Mouse (Mus musculus) B cell, adult 2 months (primary cell): ENCODE data around the gene Eya2.

Experiments used
- DNase-seq, 2 experiments: peaks; one replicate each; pipeline ENCODE4 v3.0.0; 2022

Eya2 gene

DNA sequence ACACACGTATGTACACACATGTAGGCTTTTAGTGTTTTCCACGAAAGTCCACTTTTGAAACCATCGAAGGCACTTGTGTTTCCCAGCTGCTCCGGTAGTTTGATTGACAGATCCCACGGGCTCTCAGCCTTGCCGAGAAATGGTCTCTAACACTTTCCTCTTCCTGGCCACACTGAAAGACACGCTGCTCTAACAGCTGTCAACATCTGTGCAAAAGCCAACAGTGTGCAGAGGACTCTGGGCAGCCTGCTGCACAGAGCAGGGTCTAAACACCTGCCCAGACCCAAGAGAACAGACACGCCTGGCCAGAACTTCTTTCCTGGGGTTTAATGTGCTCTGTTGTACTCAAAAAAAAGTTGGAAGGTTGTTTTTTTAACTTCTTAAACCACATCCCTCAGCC is 124.5 kb downstream of the Eya2 start:
- no peak for DNase-seq

DNA sequence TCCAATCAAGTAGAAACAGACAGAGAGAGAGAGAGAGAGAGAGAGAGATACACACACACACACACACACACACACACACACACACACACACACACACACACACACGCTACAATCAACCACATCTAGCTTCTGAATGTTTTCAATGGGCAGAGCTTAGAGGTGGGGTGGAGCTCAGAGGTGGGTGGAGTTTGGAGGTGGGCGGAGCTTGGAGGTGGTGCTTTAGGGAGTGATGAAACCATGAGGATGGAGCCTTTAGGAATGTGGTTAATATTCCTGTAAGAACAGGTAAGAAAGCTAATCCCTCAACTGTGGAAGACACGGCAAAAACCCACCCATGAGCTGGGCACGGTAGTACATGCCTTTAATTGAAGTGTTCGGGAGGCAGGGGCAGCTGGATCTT is 127.1 kb downstream of the Eya2 start:
- no peak for DNase-seq

DNA sequence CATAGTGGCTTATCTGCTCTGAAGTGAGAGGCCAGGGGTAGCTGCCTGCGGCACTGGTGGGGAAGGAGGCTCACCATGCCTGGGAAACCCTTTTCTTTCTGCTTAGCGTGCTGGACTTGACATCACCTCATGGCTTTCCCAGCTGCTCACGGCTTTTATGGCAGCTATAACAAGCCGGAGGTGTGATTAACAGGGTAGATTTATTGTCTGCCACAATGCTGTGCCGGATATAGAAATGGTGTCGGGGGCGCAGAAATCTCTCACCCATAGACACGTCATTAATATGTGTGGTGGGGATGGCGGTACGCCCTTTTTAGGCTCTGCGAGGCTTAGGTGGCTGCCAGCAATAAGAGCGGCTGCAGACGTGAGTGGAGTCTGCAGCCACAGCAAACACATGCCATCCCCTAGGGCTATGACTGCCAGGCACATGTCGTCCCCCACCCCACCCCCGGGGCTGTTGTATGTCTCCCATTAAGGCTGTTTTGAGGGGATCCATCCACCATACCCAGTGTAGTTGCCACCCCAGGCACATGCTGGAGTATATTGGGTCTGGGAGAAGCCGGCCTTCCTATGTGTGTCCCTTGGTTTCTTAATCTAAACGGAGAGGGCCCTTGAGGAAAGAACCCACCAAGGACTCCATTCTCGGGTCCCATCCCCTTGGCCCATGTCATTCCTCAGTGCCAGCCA is 137.9 kb downstream of the Eya2 start:
- no peak for DNase-seq

DNA sequence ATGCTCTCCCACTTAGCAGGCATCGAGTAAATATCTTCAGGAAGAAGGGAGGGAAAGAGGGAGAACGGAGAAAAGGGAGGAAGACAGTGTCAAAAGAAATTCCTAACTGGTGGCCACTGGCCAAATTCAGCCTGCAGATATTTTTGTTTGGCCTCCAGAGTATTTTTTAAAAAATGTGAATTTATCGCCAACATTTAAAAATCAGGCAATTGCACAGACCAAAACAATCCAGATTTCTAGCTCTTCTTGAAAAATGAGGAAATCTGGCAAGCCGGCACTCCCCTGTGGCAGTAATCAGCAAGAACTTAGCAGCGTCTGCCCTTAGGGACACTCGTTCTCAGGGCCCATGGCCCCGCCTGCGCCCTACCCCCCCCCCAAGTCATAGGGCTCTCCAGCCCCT is 138.9 kb downstream of the Eya2 start:
- no peak for DNase-seq

DNA sequence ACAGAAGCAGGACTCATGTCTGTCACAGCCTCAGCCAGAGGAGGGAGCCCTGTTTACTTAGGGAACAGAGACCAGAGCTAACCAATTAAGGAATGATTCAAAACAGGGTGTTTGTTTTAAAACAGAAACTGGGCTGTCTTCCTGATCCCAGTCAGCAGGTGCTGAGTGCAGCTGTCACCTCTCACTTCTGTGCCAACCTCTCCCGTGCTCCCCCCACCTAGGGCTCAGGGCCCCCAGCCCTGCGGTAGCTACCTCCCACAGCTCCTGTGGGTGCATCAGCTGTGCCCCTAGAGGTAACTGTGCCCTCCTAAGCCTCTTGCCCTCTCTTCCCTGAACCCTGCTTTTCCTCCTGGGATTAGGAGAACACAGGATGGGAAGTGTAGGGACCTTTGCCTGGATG is 141.5 kb downstream of the Eya2 start:
- no peak for DNase-seq

DNA sequence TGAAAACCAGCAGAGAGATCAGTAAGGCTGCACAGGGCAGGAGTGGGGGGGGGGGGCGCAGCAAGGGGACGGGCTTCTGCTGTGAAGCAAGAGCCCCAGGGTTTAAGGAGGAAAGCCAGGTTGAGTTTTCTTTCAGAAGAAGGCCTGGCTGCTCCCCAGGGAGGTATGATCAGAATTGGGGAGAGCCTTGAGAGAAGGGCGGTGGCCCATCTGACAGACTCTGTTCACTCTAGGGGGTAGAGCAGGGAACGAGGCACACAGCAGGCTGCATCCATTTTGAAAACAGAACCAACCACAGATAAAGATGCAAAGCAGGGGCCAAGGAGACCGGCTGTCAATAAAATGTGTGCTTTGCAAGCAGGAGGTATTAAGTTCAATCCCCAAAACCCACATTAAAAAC is 145.5 kb downstream of the Eya2 start:
- no peak for DNase-seq

DNA sequence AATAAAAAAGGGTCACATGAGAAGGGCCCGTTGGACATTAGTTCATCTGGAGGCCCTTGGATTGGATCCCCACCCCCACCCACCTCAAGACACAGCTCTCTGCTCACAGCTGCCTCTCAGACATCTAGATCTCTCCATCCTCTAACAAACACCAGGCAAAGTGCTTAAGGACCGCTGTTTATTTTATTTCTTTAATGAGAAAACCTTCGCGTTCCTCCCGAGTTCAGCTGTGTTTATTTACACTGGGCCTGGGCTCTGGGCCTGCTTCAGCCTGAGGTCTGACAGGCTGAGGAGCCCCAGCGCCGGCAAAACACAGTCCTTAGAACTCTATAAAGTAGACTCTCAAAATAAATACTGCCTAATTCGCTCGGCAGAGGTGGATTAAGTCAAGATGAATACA is 146.2 kb downstream of the Eya2 start:
- no peak for DNase-seq

DNA sequence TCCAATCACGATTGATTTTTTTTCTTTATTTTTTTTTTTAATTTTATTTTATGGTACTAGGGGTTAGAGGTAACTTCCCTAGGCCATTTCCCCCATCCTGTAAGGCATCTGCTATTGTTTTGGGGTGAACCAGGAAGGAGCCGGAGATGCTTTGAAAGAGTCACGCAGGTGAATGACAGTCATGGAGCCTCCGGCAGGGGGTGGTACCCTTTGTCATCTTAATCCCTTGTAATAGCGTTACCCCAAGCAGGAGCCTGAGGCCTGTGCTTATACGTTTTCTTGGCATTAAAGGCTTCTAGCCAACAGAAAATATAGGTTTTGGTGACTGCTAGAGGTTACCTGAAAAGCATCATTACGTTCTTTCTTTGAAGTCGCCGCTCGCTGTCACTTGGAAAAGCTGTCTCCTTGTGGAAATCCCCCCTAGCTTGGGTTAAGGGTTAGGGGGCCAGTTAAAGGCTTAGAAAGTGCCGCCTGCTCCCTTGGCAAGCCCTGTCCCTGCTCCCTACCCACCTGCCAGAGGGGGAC is 146.8 kb downstream of the Eya2 start:
- no peak for DNase-seq

DNA sequence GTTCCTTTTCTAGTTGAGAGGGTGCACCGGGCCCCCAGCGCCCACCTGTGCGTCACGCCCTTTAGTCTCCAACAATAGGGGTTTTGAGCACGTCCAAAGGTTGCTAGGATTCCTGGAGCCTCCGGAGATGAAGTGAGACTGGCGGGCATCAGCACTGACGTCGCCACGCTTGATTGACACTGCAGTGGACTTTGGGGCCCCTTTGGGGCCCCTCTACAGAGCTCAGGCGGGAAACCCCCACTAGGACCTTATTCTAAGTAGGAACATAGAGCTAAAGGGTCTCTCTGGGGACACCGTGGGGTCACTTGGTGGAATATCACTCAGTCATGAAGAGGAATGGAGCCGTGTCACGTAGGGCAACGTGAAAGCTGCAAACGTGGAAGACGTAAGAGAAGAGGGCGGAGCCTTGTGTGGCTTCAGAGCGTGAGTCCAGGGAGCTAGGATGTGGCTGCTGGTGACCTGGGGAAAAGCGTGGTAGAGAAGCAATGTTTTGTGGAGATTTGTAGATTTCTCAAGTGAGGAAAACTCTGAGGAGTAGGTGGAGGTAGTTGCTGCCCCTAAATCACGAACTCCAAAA is 147.5 kb downstream of the Eya2 start:
- DNase-seq = no peak

DNA sequence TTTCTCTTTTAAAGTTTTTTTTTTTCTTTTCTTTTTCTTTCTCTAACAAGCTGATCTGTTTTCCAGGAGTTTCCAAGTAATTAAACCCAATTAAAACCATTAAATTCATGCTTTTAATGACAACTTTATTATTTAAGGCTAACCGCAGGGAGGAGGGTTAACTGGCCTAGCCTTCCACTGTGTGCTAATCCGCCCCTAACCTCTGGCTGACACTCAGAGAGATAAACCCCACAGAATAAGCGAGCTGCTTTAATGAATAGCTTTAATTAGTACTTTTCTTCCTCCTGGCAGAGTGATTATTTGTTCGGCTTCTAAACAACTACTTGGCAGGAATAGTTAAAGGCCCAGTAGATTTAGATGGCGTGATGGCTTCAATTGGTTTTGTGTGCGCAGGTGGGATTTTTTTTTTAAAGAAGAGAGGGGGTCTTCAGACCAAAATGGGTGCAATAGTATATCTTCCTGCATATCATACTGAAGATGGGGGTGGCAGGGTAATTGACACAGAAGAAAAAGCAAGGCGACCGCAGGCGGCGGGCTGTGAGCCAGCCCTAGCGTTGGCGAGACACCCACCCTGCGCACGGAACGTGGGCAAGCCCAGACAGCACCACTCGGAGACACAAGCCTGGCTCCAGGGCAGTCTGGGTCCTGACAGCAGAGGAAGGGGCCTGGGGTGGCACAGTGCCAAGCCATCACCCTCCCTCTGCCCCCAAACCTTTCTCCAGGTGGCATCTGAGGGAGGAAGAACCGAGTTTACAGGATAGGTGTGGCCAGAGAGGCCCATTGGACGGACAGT is 150.7 kb downstream of the Eya2 start:
- DNase-seq = no peak

DNA sequence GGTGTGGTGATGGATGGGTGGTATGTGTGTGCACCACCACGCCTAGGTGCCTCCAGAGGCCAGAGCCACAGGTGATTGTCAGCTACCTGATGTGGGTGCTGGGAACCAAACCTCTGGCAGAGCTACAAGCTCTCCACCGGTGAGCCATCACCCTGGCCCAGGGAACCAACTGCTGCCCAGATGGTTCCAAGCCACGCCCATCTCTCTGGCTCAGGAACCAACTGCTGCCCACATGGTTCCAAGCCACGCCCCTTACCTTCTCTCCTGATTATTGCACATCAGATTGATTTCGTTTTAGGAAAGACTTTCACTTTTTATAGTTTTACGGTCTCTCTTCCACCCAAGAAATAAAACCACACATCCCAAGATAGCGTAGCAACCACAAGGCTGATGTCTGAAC is 153.1 kb downstream of the Eya2 start:
- no peak for DNase-seq

DNA sequence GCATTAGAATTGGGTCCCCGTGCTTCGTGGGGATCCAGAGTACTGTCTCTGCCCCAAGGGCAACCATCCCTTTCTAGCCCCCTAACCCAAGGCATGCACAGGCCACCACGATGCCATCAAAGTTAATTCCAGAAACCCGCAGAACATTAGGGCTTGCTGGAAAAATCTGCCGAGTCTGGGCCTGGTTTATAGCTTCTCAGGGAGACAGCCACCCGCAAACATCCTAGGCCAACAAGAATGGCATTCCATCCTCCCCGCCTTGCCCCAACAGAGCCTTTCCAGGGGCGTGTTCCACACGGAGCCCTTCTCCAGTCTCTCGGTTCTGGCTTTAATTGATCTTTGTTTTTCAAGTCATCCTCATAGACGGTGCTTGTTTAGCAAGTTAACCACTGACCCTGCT is 153.6 kb downstream of the Eya2 start:
- DNase-seq = no peak

DNA sequence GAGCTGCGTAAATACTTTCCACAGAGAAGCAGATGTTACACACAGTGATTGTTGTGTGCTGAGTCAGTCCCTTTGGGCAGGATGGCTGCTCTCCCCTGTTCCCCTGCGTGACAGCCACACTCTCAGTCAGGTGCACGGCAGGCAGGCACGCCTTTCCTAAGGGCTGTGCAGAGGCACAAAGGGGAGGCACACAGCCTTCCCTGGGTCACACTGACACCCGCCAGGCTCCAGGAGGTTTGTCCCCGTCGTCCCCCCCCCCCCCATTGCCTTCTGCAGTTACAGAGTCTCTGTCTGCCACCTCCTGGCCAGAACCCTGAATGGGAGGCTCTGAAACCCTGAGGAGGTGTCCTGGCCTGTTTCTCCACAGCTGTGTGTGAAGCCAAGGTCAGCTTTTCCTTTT is 156.2 kb downstream of the Eya2 start:
- DNase-seq = no peak

DNA sequence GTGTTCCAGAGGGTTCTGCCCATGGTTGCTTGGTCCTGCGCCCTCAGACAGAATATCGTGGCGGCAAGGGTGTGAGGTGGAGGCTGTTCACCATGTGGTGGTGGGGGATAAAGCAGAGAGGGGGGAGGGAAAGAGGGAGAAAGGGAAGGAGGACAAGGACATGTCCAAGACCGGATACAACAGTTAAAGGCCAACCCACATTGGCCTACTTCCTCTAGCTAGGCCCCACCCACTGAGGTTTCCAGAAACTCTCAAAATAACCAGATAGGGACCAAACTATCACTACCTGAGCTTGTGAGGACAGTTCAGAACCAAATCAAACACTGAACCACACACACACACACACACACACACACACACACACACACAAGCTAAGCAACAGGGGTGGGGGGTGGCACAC is 157.9 kb downstream of the Eya2 start:
- DNase-seq = no peak

DNA sequence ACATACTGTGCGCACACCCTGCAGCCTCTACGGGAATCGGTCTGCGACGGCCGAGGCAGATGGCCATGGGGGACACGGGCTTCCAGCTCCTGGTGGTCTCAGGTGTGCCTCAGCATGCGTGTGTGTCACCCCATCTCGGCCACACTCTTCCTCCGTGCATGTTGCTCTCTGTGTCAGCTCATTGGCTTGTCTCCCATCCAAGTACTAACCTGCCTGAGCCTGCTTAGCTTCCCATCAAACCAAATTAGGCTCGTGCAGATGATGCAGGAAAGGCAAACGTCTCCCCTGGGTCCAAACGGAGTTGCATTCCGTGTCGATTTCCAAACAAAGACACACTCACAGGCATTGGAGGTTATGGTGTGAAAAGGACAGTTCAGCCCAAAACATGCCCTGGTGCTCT is 163.0 kb downstream of the Eya2 start:
- DNase-seq = no peak

DNA sequence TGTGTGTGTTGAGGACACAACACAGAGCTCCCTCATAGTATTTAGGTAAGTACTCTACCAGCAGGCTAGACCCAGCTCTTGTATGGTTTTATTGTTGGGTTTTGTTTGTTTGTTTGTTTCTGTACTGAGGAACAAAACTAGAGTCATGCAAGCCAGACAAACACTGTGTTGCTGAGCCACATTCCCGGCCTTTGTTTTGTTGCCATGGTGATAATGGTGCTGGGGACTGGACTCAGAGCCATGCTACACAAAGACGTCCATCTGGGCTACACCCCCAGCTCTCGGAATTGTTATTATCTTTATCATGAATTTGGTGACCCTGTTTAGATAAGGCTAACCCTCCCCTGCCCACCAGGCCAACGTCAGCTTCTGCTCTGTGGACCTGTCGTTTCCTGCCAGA is 163.7 kb downstream of the Eya2 start:
- no peak for DNase-seq

DNA sequence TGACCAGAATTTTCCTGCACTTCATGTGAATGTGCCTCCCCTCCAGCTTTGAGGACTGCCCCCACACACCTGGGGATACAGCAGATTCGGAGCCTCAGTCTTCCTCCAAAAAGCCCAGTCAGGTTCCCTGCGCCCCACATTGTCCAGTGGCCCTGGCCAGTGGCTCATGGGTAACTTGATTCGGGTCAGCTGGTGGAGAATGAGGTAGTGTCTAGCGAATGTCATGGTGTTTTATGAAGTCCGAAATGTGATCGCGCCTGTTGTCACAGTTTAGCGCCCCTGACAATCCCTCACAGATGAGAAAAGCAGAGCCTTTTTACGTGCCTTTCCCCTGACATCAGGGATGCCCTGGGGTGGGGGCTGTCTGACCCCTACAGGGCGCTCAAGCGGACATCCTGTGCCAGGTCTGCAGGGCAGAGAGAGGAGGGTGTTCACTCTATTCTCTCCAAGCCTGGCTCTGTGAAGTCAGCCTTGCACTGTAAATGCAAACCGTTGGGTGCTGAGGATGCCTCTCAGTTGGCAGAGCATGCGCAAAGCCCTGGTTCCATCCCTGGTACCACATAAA is 164.7 kb downstream of the Eya2 start:
- no peak for DNase-seq

DNA sequence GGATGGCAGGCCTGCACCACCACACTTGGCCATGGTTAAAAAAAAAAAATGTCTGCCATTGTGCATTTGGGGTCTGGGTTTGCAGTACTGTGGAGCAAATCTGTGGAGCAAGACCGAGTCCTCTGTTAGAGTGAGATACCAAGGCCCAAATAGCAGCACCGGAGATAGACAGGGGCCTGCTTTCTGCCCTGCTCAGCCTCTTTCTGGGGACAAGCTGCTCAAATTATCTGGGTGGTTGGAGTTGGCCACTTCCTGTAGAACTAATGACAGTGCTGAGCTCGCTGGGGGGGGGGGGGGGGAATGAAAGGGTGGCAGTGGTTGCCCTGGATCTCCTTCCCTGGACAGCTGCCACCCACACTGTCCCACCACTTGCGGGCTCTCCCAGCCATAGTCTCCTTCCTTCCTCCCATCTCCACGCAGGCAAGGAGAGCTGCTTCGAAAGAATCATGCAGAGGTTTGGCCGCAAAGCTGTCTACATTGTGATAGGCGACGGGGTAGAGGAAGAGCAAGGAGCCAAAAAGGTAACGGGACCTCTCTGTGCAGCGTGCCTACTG is 174.1 kb downstream of the Eya2 start:
- DNase-seq = no peak

DNA sequence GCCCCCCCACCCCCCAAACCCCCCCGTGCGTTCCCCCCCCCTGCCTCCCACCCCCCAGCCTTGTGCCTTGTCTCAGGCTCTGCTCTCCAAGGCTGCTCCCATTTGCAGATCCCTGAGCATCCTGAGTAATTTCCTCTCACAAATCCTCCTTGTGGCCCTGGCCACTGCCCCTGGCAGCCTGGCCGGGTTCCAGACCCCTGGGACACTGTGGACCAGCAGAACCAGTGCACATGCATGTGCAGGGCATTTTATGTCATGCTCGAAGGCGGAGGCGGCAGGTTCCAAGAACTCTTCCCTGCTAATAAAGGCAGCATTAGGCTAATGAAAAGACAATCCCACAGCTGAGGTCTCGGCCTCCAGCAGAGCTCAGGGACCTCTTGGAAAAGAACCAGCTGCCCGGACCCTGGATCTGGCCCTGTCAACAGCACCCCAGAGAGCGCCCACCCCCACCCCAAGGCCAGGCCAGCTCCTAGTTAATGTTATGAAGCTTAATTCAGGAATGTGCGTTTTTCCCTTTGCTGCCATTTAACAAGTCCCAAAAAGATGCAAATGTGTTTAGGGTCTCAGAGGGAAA is 174.6 kb downstream of the Eya2 start:
- DNase-seq = no peak

DNA sequence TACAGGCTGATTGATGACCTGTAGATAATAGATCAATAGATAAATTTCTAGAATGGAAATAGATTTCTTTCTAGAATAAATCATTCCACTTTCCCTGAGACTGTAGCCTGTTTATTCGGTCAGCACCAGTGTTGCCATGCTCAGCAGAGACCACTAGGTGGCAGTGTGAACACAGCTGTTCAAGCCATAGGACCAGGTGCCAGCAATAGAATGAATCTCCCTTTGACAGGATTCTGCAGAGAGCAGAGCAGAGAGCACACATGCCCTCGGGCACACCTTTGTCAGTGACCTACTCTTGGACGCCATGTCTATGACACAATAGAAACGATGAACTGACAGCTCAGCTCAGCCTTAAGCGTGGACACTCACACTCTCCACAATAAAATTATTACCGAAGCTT is 184.1 kb downstream of the Eya2 start:
- DNase-seq = peak; percentile 76 to 77

DNA sequence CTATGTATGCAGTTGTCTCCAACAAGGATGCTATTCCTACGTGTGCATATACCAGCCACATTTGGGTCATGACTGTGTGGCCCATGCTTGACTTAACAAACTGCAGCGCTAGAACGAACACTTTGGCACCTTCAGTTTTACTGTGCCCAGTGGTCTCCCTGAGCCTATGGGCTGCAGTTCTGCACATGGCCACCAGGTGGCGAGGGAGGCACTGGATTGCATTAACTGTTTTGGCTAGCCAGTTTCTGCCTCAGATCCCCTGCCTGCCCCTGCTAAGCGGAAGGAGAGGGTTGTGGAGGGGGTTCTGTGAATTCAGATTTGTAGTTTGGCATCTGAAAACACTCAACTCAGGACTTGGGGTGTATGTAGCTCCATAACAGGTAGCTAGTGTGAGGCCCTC is 187.5 kb downstream of the Eya2 start:
- DNase-seq = peak; percentile 88 to 89

DNA sequence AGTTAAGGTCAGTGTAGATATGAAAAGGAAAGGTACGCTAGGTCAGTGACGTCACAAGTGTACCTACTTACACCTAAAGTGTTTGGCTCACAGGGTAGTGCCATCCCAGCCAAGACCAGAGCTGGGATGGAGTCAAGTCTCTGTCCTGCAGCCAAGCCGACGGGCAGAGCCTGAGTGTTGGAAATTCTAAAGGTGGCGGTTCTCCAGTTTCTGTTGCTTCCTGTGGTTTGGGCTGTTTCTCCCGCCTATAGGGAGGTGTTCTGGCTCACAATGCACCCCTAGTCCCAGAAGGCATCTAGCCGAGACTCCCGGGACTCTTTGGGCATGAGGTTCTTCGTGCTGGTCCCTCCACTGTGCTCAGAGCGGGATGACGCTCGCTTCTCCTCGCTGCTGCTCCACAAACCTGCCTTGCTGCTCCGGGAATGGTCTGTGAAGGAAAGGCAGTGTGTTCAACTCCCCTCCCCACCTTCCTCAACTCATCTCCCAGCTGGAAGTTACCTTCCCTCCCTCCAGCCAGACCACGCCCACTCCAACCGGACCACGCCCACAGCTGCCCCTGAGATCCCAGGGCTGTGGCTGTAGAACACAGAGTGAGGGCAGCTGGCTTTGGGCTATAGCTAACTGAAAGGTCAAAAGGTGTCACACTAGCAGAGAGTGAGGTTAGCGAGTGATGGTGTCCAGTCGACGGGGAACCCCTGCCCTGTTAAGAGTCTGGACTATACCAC is 190.6 kb downstream of the Eya2 start:
- no peak for DNase-seq
